Mouse (Mus musculus) heart, embryonic 14.5 days (tissue): ENCODE data around the gene Msi1. TPM values are rescaled to one million over a fixed set of nuclear protein-coding genes. Genes with fewer than 3 reads are reported as not detected.
"Not testable (repeated sequence)": the region's sequence is repeated elsewhere in the genome, so short reads cannot be mapped to it uniquely, and the experiment has no call there.

Experiments
- ATAC-seq: fragments of 200-750 bp; cut with Nextera tagmentation; 2 replicates; pipeline ENCODE4 v1.8.0; 2017; ENCODE audit warnings: low read depth, moderate TSS enrichment; ENCODE audit not compliant: insufficient number of reproducible peaks, insufficient read depth, low FRiP score
- H3K27ac ChIP-seq, 2 experiments: fragments of 200-500 bp in 1 of 2; fragments of 300-500 bp in 1 of 2; sonication (generic) in 1 of 2; replicated peaks in 1 of 2; 2 replicates each; pipeline ENCODE4 v1.5.1; 2012 to 2014; ENCODE audit warnings: low read depth in 2 of 2, low read length in 2 of 2, control low read depth in 1 of 2, mild to moderate bottlenecking in 1 of 2, mixed read lengths in 1 of 2; ENCODE audit not compliant: control insufficient read depth in 1 of 2, insufficient read depth in 1 of 2
- H3K27me3 ChIP-seq: fragments of 300-500 bp; sonication (generic); 2 replicates; pipeline ENCODE4 v1.6.1; 2014; ENCODE audit warnings: mild to moderate bottlenecking, low read length, control low read depth; ENCODE audit not compliant: control insufficient read depth, insufficient read depth
- H3K36me3 ChIP-seq: fragments of 300-500 bp; sonication (generic); 2 replicates; pipeline ENCODE4 v1.6.1; 2014; ENCODE audit warnings: mild to moderate bottlenecking, control low read depth, low read length, mixed read lengths; ENCODE audit not compliant: control insufficient read depth, insufficient read depth
- H3K4me1 ChIP-seq, 2 experiments: fragments of 200-500 bp in 1 of 2; fragments of 300-500 bp in 1 of 2; sonication (generic) in 1 of 2; 2 replicates each; pipeline ENCODE4 v1.6.1; 2012 to 2014; ENCODE audit warnings: low read length in 2 of 2, control low read depth in 1 of 2, mixed read lengths in 1 of 2; ENCODE audit not compliant: control insufficient read depth in 2 of 2, insufficient read depth in 2 of 2
- H3K4me2 ChIP-seq: fragments of 300-500 bp; sonication (generic); 2 replicates; pipeline ENCODE4 v1.6.1; 2014; ENCODE audit warnings: mild to moderate bottlenecking, low read length
- H3K4me3 ChIP-seq, 2 experiments: fragments of 200-500 bp in 1 of 2; fragments of 300-500 bp in 1 of 2; sonication (generic) in 1 of 2; 2 replicates each; pipeline ENCODE4 v1.5.1; 2012 to 2014; ENCODE audit warnings: low read length in 2 of 2, mild to moderate bottlenecking in 2 of 2, control low read depth in 1 of 2, low read depth in 1 of 2, moderate library complexity in 1 of 2; ENCODE audit not compliant: control insufficient read depth in 1 of 2, insufficient read depth in 1 of 2
- H3K9ac ChIP-seq: fragments of 300-500 bp; sonication (generic); 2 replicates; pipeline ENCODE4 v1.6.1; 2014; ENCODE audit warnings: mild to moderate bottlenecking, low read length
- H3K9me3 ChIP-seq: fragments of 300-500 bp; sonication (generic); 2 replicates; pipeline ENCODE4 v1.6.1; 2016; ENCODE audit warnings: low read length, control low read depth; ENCODE audit not compliant: control insufficient read depth
- WGBS: fragments of 180-500 bp; shearing (Covaris S2); extraction: QIAGEN DNeasy Blood & Tissue Kit; methylation state at CpG from one replicate; pipeline ENCODE4 v1.1.7; 2014; 5-methylcytosine and 5-hydroxymethylcytosine counted together
- polyA plus RNA-seq: library from polyadenylated mRNA; unstranded; fragments of >200 nt; fragmentation: Nextera tagmentation; extraction: Ambion mirVana; gene quantifications from 2 replicates; pipeline ENCODE4 v1.2.1, GENCODE M21; 2014

Msi1 gene
- polyA plus RNA-seq, 1 experiment from 2014 or later: 3.3 TPM

GRCm38 (mm10) chr5:115441205-115441849 lies 11.9 kb downstream of the Msi1 start:
- WGBS: 44% methylated on average over 14 of the region's 14 CpGs
- no peaks in the 10 kb centered on the region for H3K27me3 ChIP-seq
- no peak for ATAC-seq

DNA sequence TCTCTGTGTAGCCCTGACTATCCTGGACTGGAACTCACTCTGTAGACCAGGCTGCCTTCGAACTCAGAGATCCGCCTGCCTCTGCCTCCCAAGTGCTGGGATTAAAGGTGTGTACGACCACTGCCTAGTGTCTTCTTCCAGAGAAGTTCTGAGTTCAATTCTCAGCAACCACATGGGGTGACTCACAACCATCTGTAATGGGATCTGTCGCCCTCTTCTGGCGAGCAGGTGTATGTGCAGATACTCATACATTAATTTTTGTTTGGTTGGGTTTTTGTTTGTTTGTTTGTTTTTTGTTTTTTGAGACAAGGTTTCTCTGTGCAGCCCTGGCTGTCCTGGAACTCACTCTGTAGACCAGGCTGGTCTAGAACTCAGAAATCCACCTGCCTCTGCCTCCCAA lies 13.3 kb downstream of the Msi1 start:
- H3K4me3 ChIP-seq, H3K9ac ChIP-seq, H3K9me3 ChIP-seq, H3K4me2 ChIP-seq, ATAC-seq, H3K27me3 ChIP-seq, H3K4me1 ChIP-seq, H3K27ac ChIP-seq: not testable (repeated sequence)
- H3K36me3 ChIP-seq: peaks cover 25% of the 10 kb centered on the region
- 77% methylated on average over 5 of the region's 5 CpGs for WGBS

More at GRCm38 (mm10) chr5:115441205-115441849, 11.9 kb downstream of the Msi1 start:
- H3K9me3 ChIP-seq: no peaks in the 10 kb centered on the region
- H3K4me1 ChIP-seq: peaks cover 2 to 13% of the 10 kb centered on the region in 2 experiments; a peak in 3 of 4 replicates
- H3K4me3 ChIP-seq: no peak overlapping the region
- H3K4me2 ChIP-seq: no peak overlapping the region
- no peak overlapping the region for H3K9ac ChIP-seq
- H3K36me3 ChIP-seq: peaks cover 22% of the 10 kb centered on the region
- no peak overlapping the region for H3K27ac ChIP-seq

DNA sequence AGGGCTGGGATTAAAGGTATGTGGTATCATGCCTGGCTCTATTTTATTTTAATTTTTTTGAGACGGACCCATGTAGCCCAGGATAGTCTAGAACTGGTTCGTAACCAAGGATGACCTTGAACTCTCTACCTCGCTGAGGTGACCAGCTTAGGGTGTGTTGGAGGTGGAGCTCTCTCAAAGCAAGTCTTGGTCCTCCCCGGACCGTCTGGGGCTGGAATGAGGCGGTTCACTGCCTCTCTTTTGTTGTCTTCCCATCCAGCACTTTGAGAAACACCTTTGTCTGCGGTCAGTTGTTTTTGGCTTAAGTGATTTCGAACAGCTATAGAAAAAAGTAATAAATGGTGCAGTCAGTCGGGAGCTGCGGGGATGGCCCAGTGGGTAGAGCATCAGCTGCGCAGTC lies 14.7 kb downstream of the Msi1 start:
- H3K9ac ChIP-seq: no peak overlapping the region
- no peaks in the 10 kb centered on the region for H3K4me1 ChIP-seq
- no peaks in the 10 kb centered on the region for H3K27me3 ChIP-seq
- no peak overlapping the region for H3K27ac ChIP-seq
- no peak for ATAC-seq
- H3K9me3 ChIP-seq: no peaks in the 10 kb centered on the region
- 90% methylated on average over 11 of the region's 11 CpGs for WGBS
- peaks cover 23% of the 10 kb centered on the region; the same call in 1 of the 2 replicates for H3K36me3 ChIP-seq
- H3K4me2 ChIP-seq: no peak overlapping the region
- H3K4me3 ChIP-seq: no peak overlapping the region

DNA sequence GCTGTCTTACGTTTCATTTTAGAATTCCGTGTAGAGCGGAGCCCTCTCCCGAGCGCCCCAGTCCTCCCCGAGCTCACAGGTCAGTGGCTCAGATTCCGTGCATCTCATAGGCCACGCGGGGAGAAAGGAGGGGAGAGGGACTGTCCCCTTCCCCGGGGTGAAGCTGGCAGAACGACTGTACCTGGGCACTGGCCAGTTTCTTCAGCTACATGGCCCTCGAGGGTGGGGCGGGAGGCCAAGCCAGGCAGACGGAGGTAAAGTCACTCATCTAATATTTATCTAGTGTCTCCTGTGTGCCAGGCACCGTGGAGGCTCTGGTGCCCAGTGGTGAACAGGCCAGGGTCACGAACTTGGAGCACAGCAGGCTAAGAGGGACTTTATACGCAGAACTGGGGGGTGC lies 17.7 kb downstream of the Msi1 start:
- H3K36me3 ChIP-seq: peaks cover 28% of the 10 kb centered on the region; the same call in 1 of the 2 replicates
- no peak overlapping the region for H3K4me2 ChIP-seq
- no peaks in the 10 kb centered on the region for H3K27me3 ChIP-seq
- no peak for ATAC-seq
- no peaks in the 10 kb centered on the region for H3K9me3 ChIP-seq
- H3K4me1 ChIP-seq: peaks cover 14% of the 10 kb centered on the region in 2 experiments
- no peak overlapping the region for H3K4me3 ChIP-seq
- H3K27ac ChIP-seq: no peak overlapping the region
- 90% methylated on average over 17 of the region's 17 CpGs for WGBS
- no peak overlapping the region for H3K9ac ChIP-seq

- H3K4me3 ChIP-seq: no peak overlapping the region
- peaks cover 14 to 20% of the 10 kb centered on the region in 2 experiments for H3K4me1 ChIP-seq
- no peak overlapping the region for H3K9ac ChIP-seq
- no peaks in the 10 kb centered on the region for H3K9me3 ChIP-seq
- H3K27me3 ChIP-seq: no peaks in the 10 kb centered on the region
- peaks cover 19% of the 10 kb centered on the region; the same call in 1 of the 2 replicates for H3K36me3 ChIP-seq
- no peak for ATAC-seq
- H3K4me2 ChIP-seq: no peak overlapping the region
- no peak overlapping the region for H3K27ac ChIP-seq
- 83% methylated on average over 3 of the region's 3 CpGs for WGBS
These were observed 19.8 kb downstream of the Msi1 start for GRCm38 (mm10) chr5:115449247-115449646.

- H3K4me1 ChIP-seq: peaks cover 14 to 20% of the 10 kb centered on the region in 2 experiments
- peak; percentile 54; the same call in 1 of the 2 replicates for ATAC-seq
- H3K9ac ChIP-seq: peak overlapping the region; percentile 32
- no peaks in the 10 kb centered on the region for H3K27me3 ChIP-seq
- 55% methylated on average over 27 of the region's 27 CpGs for WGBS
- peak overlapping the region; percentile 48 for H3K4me2 ChIP-seq
- H3K27ac ChIP-seq: peak overlapping the region in 1 of 2 experiments; percentile 20; a peak in 1 of 4 replicates
- no peaks in the 10 kb centered on the region for H3K9me3 ChIP-seq
- H3K4me3 ChIP-seq: no peak overlapping the region
- 0 out of 2 replicates have a peak, but pooled peaks cover 10% of the 10 kb centered on the region for H3K36me3 ChIP-seq
These were observed 21.3 kb downstream of the Msi1 start for GRCm38 (mm10) chr5:115450410-115451317.

- Histone ChIP-seq H3K4me1 (peaks cover 14 to 20% of the 10 kb centered on the region in 2 experiments), H3K27ac (no peak overlapping the region), H3K27me3 (no peaks in the 10 kb centered on the region), H3K4me2 (no peak overlapping the region), H3K4me3 (no peak overlapping the region), H3K9me3 (no peaks in the 10 kb centered on the region), H3K36me3 (0 out of 2 replicates have a peak, but pooled peaks cover 5% of the 10 kb centered on the region), H3K9ac (no peak overlapping the region)
- ATAC-seq: no peak
- 78% methylated on average over 12 of the region's 12 CpGs for whole genome bisulfite sequencing
These were observed 25.2 kb downstream of the Msi1 start for GRCm38 (mm10) chr5:115454422-115455090.
